Mouse (Mus musculus) limb, embryonic 15.5 days (tissue): ENCODE measurements around the gene Il6st. TPM values are rescaled to one million over a fixed set of nuclear protein-coding genes. Genes with fewer than 3 reads are reported as not detected.
A peak's percentile ranks its signal among the peaks of the same experiment; 100 is the strongest.

Experiments
- ATAC-seq: fragments of 200-750 bp; cut with Nextera tagmentation; 2 replicates; pipeline ENCODE4 v1.8.0; 2017; ENCODE audit warnings: low read depth, moderate TSS enrichment; ENCODE audit not compliant: insufficient number of reproducible peaks, low FRiP score, low TSS enrichment
- H3K27ac ChIP-seq: fragments of 300-500 bp; sonication (generic); 2 replicates; pipeline ENCODE4 v1.5.1; 2015; ENCODE audit warnings: moderate library complexity, mild to moderate bottlenecking, inconsistent platforms
- H3K27me3 ChIP-seq: fragments of 300-500 bp; sonication (generic); 2 replicates; pipeline ENCODE4 v1.6.1; 2015; ENCODE audit warnings: inconsistent platforms
- H3K36me3 ChIP-seq: fragments of 300-500 bp; sonication (generic); 2 replicates; pipeline ENCODE4 v1.6.1; 2015; ENCODE audit warnings: inconsistent platforms
- H3K4me1 ChIP-seq: fragments of 300-500 bp; sonication (generic); 2 replicates; pipeline ENCODE4 v1.6.1; 2015; ENCODE audit warnings: inconsistent platforms
- H3K4me2 ChIP-seq: fragments of 300-500 bp; sonication (generic); 2 replicates; pipeline ENCODE4 v1.6.1; 2015; ENCODE audit warnings: mild to moderate bottlenecking, inconsistent platforms
- H3K4me3 ChIP-seq: fragments of 300-500 bp; sonication (generic); 2 replicates; pipeline ENCODE4 v1.5.1; 2015; ENCODE audit warnings: mild to moderate bottlenecking, inconsistent platforms
- H3K9ac ChIP-seq: fragments of 300-500 bp; sonication (generic); 2 replicates; pipeline ENCODE4 v1.6.1; 2015; ENCODE audit warnings: inconsistent platforms
- H3K9me3 ChIP-seq: fragments of 300-500 bp; sonication (generic); 2 replicates; pipeline ENCODE4 v1.6.1; 2016; ENCODE audit warnings: inconsistent platforms
- WGBS: fragments of 180-500 bp; shearing (Covaris S2); methylation state at CpG from one replicate; pipeline ENCODE4 v1.1.7; 2015; 5-methylcytosine and 5-hydroxymethylcytosine counted together
- polyA plus RNA-seq: library from polyadenylated mRNA; unstranded; fragments of >200 nt; fragmentation: Nextera tagmentation; extraction: Ambion mirVana; gene quantifications from 2 replicates; pipeline ENCODE4 v1.2.1, GENCODE M21; 2015

The Il6st gene
- polyA plus RNA-seq, 1 experiment from 2014 or later: 40.2 TPM

- Histone ChIP-seq H3K4me3 (no peak overlapping the region), H3K27me3 (no peaks in the 10 kb centered on the region), H3K9ac (no peak overlapping the region), H3K4me2 (no peak overlapping the region), H3K9me3 (no peaks in the 10 kb centered on the region), H3K4me1 (no peaks in the 10 kb centered on the region), H3K36me3 (no peaks in the 10 kb centered on the region), H3K27ac (no peak overlapping the region)
- ATAC-seq: no peak
- WGBS: 90% methylated on average over 15 of the region's 15 CpGs
These were observed 36.3 kb upstream of the Il6st start for GRCm38 (mm10) chr13:112427521-112427920.

- H3K9me3 ChIP-seq: no peaks in the 10 kb centered on the region
- H3K27ac ChIP-seq: 0 out of 2 replicates have a peak overlapping the region, but pooled peaks have one; percentile 4
- no peak overlapping the region for H3K9ac ChIP-seq
- 46% methylated on average over 5 of the region's 5 CpGs for WGBS
- H3K4me1 ChIP-seq: peaks cover 20% of the 10 kb centered on the region
- H3K4me2 ChIP-seq: no peak overlapping the region
- no peak overlapping the region for H3K4me3 ChIP-seq
- H3K36me3 ChIP-seq: no peaks in the 10 kb centered on the region
- no peak for ATAC-seq
- H3K27me3 ChIP-seq: no peaks in the 10 kb centered on the region
These were observed 30.6 kb upstream of the Il6st start for GRCm38 (mm10) chr13:112433271-112433670.

- no peak for ATAC-seq
- Histone ChIP-seq H3K9me3 (no peaks in the 10 kb centered on the region), H3K4me3 (no peak overlapping the region), H3K4me1 (peaks cover 35% of the 10 kb centered on the region), H3K36me3 (no peaks in the 10 kb centered on the region), H3K27ac (no peak overlapping the region; the same call in 1 of the 2 replicates), H3K4me2 (no peak overlapping the region), H3K9ac (no peak overlapping the region), H3K27me3 (no peaks in the 10 kb centered on the region)
- WGBS: 62% methylated on average over 8 of the region's 8 CpGs
These were observed 28.4 kb upstream of the Il6st start for GRCm38 (mm10) chr13:112435241-112436075.

GRCm38 (mm10) chr13:112436288-112436687, 27.6 kb upstream of the Il6st start:
- H3K27ac ChIP-seq: no peak overlapping the region
- no peak for ATAC-seq
- peaks cover 35% of the 10 kb centered on the region for H3K4me1 ChIP-seq
- H3K36me3 ChIP-seq: no peaks in the 10 kb centered on the region
- 86% methylated on average over 7 of the region's 7 CpGs for WGBS
- H3K9ac ChIP-seq: no peak overlapping the region
- H3K9me3 ChIP-seq: no peaks in the 10 kb centered on the region
- no peak overlapping the region for H3K4me3 ChIP-seq
- no peak overlapping the region for H3K4me2 ChIP-seq
- no peaks in the 10 kb centered on the region for H3K27me3 ChIP-seq

GRCm38 (mm10) chr13:112438001-112438868, 25.6 kb upstream of the Il6st start:
- Histone ChIP-seq H3K4me2 (no peak overlapping the region), H3K4me3 (no peak overlapping the region), H3K4me1 (peaks cover 32% of the 10 kb centered on the region), H3K27me3 (no peaks in the 10 kb centered on the region), H3K27ac (no peak overlapping the region), H3K9me3 (no peaks in the 10 kb centered on the region), H3K9ac (no peak overlapping the region), H3K36me3 (no peaks in the 10 kb centered on the region)
- no peak for ATAC-seq
- WGBS: 83% methylated on average over 21 of the region's 21 CpGs

- H3K4me2 ChIP-seq: peak overlapping the region; percentile 17
- no peak overlapping the region for H3K4me3 ChIP-seq
- H3K27me3 ChIP-seq: no peaks in the 10 kb centered on the region
- WGBS: 27% methylated on average over 15 of the region's 15 CpGs
- peaks cover 25% of the 10 kb centered on the region for H3K4me1 ChIP-seq
- no peaks in the 10 kb centered on the region for H3K9me3 ChIP-seq
- H3K27ac ChIP-seq: peak overlapping the region; percentile 67
- H3K9ac ChIP-seq: no peak overlapping the region
- ATAC-seq: no peak
- no peaks in the 10 kb centered on the region for H3K36me3 ChIP-seq
These were observed 24.6 kb upstream of the Il6st start for GRCm38 (mm10) chr13:112439105-112439818.

GRCm38 (mm10) chr13:112439917-112440361, 23.9 kb upstream of the Il6st start:
- no peak overlapping the region for H3K9ac ChIP-seq
- no peak for ATAC-seq
- peak overlapping the region; percentile 67 for H3K27ac ChIP-seq
- 27% methylated on average over 9 of the region's 9 CpGs for WGBS
- peaks cover 25% of the 10 kb centered on the region for H3K4me1 ChIP-seq
- H3K4me3 ChIP-seq: no peak overlapping the region
- H3K4me2 ChIP-seq: peak overlapping the region; percentile 17
- no peaks in the 10 kb centered on the region for H3K9me3 ChIP-seq
- H3K27me3 ChIP-seq: no peaks in the 10 kb centered on the region
- H3K36me3 ChIP-seq: no peaks in the 10 kb centered on the region

GRCm38 (mm10) chr13:112440668-112441067, 23.2 kb upstream of the Il6st start:
- H3K4me3 ChIP-seq: no peak overlapping the region
- H3K27me3 ChIP-seq: no peaks in the 10 kb centered on the region
- H3K36me3 ChIP-seq: no peaks in the 10 kb centered on the region
- H3K9ac ChIP-seq: no peak overlapping the region
- ATAC-seq: no peak
- H3K4me2 ChIP-seq: no peak overlapping the region
- no peak overlapping the region for H3K27ac ChIP-seq
- peaks cover 20% of the 10 kb centered on the region for H3K4me1 ChIP-seq
- H3K9me3 ChIP-seq: no peaks in the 10 kb centered on the region
- 72% methylated on average over 8 of the region's 8 CpGs for WGBS

GRCm38 (mm10) chr13:112442867-112443529, 20.9 kb upstream of the Il6st start:
- ATAC-seq: no peak
- no peaks in the 10 kb centered on the region for H3K36me3 ChIP-seq

GRCm38 (mm10) chr13:112447108-112447665, 16.7 kb upstream of the Il6st start:
- WGBS: 81% methylated on average over 8 of the region's 8 CpGs
- H3K9ac ChIP-seq: no peak overlapping the region
- H3K9me3 ChIP-seq: no peaks in the 10 kb centered on the region

More at GRCm38 (mm10) chr13:112442867-112443529, 20.9 kb upstream of the Il6st start:
- H3K4me3 ChIP-seq: no peak overlapping the region
- no peaks in the 10 kb centered on the region for H3K9me3 ChIP-seq
- H3K4me2 ChIP-seq: no peak overlapping the region
- WGBS: 48% methylated on average over 7 of the region's 7 CpGs
- H3K27ac ChIP-seq: peak overlapping the region; percentile 39
- peaks cover 16% of the 10 kb centered on the region for H3K4me1 ChIP-seq
- H3K27me3 ChIP-seq: no peaks in the 10 kb centered on the region
- no peak overlapping the region for H3K9ac ChIP-seq

GRCm38 (mm10) chr13:112450210-112450609, 13.7 kb upstream of the Il6st start:
- 73% methylated on average over 3 of the region's 3 CpGs for WGBS
- no peaks in the 10 kb centered on the region for H3K4me1 ChIP-seq
- H3K4me2 ChIP-seq: no peak overlapping the region
- H3K36me3 ChIP-seq: no peaks in the 10 kb centered on the region
- H3K9me3 ChIP-seq: no peaks in the 10 kb centered on the region
- H3K27ac ChIP-seq: no peak overlapping the region
- ATAC-seq: no peak
- no peak overlapping the region for H3K4me3 ChIP-seq
- H3K27me3 ChIP-seq: no peaks in the 10 kb centered on the region
- no peak overlapping the region for H3K9ac ChIP-seq

More at GRCm38 (mm10) chr13:112447108-112447665, 16.7 kb upstream of the Il6st start:
- H3K4me2 ChIP-seq: no peak overlapping the region
- no peak for ATAC-seq
- H3K36me3 ChIP-seq: no peaks in the 10 kb centered on the region
- H3K27ac ChIP-seq: no peak overlapping the region
- H3K4me3 ChIP-seq: no peak overlapping the region
- H3K4me1 ChIP-seq: no peaks in the 10 kb centered on the region; the same call in 1 of the 2 replicates
- H3K27me3 ChIP-seq: no peaks in the 10 kb centered on the region
